Comparison of ENCODE assay signal across 15 mouse cellular contexts in the genomic region with DNA sequence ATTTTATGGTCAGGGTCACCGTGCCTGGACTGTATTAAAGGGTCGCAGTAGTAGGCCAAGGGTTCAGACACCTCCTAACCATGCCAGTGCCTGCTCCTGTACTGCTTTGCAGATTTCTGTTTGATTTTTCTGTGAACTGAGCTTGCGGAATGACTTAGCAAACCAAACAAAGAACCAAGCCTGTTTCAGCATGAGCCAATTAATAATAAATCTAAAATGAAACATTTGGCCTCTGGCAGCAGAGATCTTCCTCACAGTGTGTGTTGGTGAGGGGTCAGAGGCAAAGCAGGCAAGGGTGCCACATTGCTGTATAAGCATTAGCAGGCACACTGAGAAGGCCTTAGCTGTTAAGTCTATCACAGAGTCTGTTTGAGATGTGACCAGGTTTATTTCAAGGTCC.
"Had no signal": no experiment of that assay in that cellular context is flagged by ENCODE, and none has a peak within 500 bp of the region (broad histone marks: within the 10 kb centered on the region; RNA-seq: fewer than 3 reads in every experiment).

No protein-coding gene starts in this region.

- H3K4me2 ChIP-seq: lung, embryonic 15.5 days; midbrain, embryonic 11.5 days; midbrain, embryonic 13.5 days; midbrain, embryonic 15.5 days; neural tube, embryonic 12.5 days had no signal

- ATAC-seq: liver, postnatal 0 days; lung, postnatal 0 days; midbrain, embryonic 13.5 days; midbrain, embryonic 15.5 days had no signal

- H3K27me3 ChIP-seq: lung, embryonic 15.5 days; megakaryocyte, embryonic 14.5 days; midbrain, embryonic 13.5 days; midbrain, embryonic 15.5 days; neural tube, embryonic 12.5 days had no signal

- H3K4me1 ChIP-seq: midbrain, embryonic 15.5 days had no signal

- H3K9me3 ChIP-seq: lung, embryonic 15.5 days; megakaryocyte, embryonic 14.5 days; midbrain, embryonic 13.5 days; midbrain, embryonic 15.5 days; neural tube, embryonic 12.5 days had no signal

- H3K27ac ChIP-seq: lung, embryonic 15.5 days; macrophage; midbrain, embryonic 13.5 days; midbrain, embryonic 15.5 days; neural tube, embryonic 12.5 days had no signal

- H3K36me3 ChIP-seq: lung, embryonic 15.5 days; midbrain, embryonic 13.5 days; midbrain, embryonic 15.5 days; neural tube, embryonic 12.5 days had no signal

- DNase-seq: liver, postnatal 0 days; lung, adult 2 months; lung, postnatal 14 days; lung, postnatal 36 days; right cerebral cortex, postnatal 14 days; thymus, adult 2 months; thymus, postnatal 25 days had no signal

- H3K4me3 ChIP-seq: lung, embryonic 15.5 days; megakaryocyte, embryonic 14.5 days; midbrain, embryonic 13.5 days; midbrain, embryonic 15.5 days; neural tube, embryonic 12.5 days had no signal

- H3K9ac ChIP-seq: liver, postnatal 0 days; lung, embryonic 15.5 days; midbrain, embryonic 13.5 days; midbrain, embryonic 15.5 days; neural tube, embryonic 12.5 days had no signal
